Mouse (Mus musculus) forebrain, embryonic 12.5 days (tissue): Measurements from ENCODE around the gene Bysl. TPM values are rescaled to one million over a fixed set of nuclear protein-coding genes. Genes with fewer than 3 reads are reported as not detected.
"Not testable (repeated sequence)": the region's sequence is repeated elsewhere in the genome, so short reads cannot be mapped to it uniquely, and the experiment has no call there.

ENCODE experiments used
- ATAC-seq: fragments of 200-750 bp; cut with Nextera tagmentation; 2 replicates; pipeline ENCODE4 v1.8.0; 2017; ENCODE audit warnings: moderate TSS enrichment; ENCODE audit not compliant: low FRiP score
- H3K27ac ChIP-seq: fragments of 300-500 bp; sonication (generic); 2 replicates; pipeline ENCODE4 v1.5.1; 2016; ENCODE audit warnings: mild to moderate bottlenecking
- H3K27me3 ChIP-seq: fragments of 300-500 bp; sonication (generic); 2 replicates; pipeline ENCODE4 v1.6.1; 2016; ENCODE audit warnings: mild to moderate bottlenecking
- H3K36me3 ChIP-seq: fragments of 300-500 bp; sonication (generic); replicated peaks from 2 replicates; pipeline ENCODE4 v1.6.1; 2016; ENCODE audit warnings: mild to moderate bottlenecking
- H3K4me1 ChIP-seq: fragments of 300-500 bp; sonication (generic); 2 replicates; pipeline ENCODE4 v1.6.1; 2016
- H3K4me2 ChIP-seq: fragments of 300-500 bp; sonication (generic); 2 replicates; pipeline ENCODE4 v1.6.1; 2016; ENCODE audit warnings: mild to moderate bottlenecking, moderate library complexity
- H3K4me3 ChIP-seq: fragments of 300-500 bp; sonication (generic); replicated peaks from 2 replicates; pipeline ENCODE4 v1.5.1; 2016; ENCODE audit warnings: mild to moderate bottlenecking
- H3K9ac ChIP-seq: fragments of 300-500 bp; sonication (generic); 2 replicates; pipeline ENCODE4 v1.6.1; 2016; ENCODE audit warnings: mild to moderate bottlenecking
- H3K9me3 ChIP-seq: fragments of 300-500 bp; sonication (generic); 2 replicates; pipeline ENCODE4 v1.6.1; 2016
- WGBS: fragments of 180-500 bp; shearing (Covaris S2); methylation state at CpG from one replicate; pipeline ENCODE4 v1.1.7; 2016; 5-methylcytosine and 5-hydroxymethylcytosine counted together
- polyA plus RNA-seq: library from polyadenylated mRNA; unstranded; fragments of >200 nt; fragmentation: Nextera tagmentation; extraction: Ambion mirVana; gene quantifications from 2 replicates; pipeline ENCODE4 v1.2.1, GENCODE M21; 2016

Bysl gene
- polyA plus RNA-seq, result 32.7 and 33.7 TPM in 2 replicates

DNA sequence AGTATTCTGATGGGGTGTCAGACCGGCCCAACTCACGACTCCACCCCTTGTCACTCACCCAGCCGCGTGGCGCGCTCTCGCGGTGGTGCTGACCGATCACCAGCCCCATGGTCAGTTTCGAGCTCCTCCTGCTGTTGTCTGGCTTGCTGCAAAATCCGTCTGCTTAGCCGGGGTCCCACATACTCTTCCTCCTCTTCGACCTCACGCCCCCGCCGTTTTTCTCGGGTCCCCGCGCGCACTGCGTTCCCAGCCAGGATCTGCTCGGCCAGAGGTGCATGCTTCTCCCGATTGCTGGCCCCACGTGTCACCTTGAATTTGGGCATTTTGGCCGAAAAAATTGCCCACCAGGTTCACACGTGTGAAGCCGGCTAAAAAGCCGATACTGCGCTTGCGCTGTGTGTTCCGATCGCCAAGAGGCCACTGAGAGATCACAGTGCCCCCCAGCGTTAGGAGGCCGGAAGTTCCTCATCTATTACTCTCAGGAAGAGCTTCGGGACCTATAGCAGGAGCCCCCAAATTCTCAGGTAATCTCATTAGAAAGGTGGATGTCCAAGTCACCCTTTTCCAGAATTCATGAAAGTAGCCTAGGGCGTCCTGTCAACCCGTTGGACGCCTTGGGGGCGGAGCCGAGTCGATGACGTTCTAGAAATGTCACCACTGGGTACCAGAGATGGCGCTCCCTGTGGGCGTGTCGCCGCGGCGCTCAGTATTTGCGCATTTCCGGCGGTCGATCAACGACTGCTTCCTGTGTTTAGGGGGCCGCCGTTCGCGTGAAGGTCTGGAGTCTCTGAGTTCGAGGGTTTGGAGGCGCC, at the start of gene Bysl, which contains the start of the genes Med20 and Gm20517:
Gene Bysl (minus strand): TSS at position 644 of the 812 bp plus-strand sequence.
Gene Med20 (plus strand): TSS at position 734 of the 812 bp plus-strand sequence.
Gene Gm20517 (plus strand): TSS at position 741 of the 812 bp plus-strand sequence.
- Histone ChIP-seq H3K4me1 (peaks cover 21% of the 10 kb centered on the region), H3K9me3 (no peaks in the 10 kb centered on the region), H3K27me3 (no peaks in the 10 kb centered on the region), H3K9ac (peak within 1 kb of the TSS; percentile 77), H3K4me3 (peak within 1 kb of the TSS; percentile 83), H3K4me2 (peak within 1 kb of the TSS; percentile 93), H3K36me3 (peaks cover 34% of the 10 kb centered on the region), H3K27ac (peak within 1 kb of the TSS; percentile 65)
- under 1% methylated on average over 59 of the region's 59 CpGs for WGBS
- peak; percentile 97 for ATAC-seq

DNA sequence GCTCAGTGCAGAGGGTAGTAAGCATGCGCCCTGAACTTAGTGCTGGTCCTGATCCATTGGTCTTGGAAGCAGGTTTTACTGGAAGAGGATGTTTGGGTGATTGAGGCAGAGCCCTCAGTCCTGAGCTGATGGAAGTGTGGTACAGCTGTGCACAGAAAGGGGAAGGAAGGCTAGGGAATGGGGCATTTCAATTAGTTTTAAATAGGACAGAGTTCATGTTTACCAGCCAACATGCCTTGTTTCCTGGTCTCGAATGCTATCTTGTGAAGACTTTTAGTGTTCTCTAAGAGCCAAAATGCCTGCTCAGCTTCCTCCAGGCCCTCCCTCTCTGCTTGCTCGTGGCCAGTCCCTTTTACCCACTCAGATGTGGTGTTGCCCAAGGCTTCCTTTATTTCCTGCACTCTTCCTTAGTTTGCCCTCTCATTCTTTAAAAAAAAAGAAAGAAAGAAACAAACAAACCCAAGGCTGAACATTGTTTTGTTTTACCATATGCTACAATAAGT, 47.5 kb upstream of the Bysl start:
- H3K4me2 ChIP-seq, result no peak overlapping the region
- no peak overlapping the region for H3K27ac ChIP-seq
- no peaks in the 10 kb centered on the region for H3K9me3 ChIP-seq
- H3K4me3 ChIP-seq, result no peak overlapping the region
- 86% methylated on average over 3 of the region's 3 CpGs for WGBS
- no peak for ATAC-seq
- H3K4me1 ChIP-seq, result peaks cover 8% of the 10 kb centered on the region; the same call in 1 of the 2 replicates
- no peak overlapping the region for H3K9ac ChIP-seq
- peaks cover 5% of the 10 kb centered on the region for H3K36me3 ChIP-seq
- H3K27me3 ChIP-seq, result no peaks in the 10 kb centered on the region

DNA sequence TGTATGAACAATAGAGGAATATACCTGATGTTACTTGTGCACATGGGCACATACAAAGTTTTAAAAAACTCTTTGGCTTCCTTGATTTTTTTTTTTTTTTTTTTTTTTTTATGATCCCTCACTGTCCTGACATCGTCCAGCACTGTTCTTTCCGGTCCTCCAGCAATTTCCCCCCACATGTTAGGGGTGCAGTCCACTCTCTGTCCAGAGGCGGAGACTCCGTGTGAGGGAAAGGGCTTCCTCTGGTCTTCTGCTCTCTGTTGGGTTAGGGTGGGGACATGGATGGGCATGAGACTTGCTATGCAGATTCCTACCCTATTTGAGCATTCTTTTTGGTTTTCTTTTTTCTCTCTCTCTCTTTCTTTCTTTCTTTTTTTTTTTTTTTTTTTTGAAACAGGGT, 46.6 kb upstream of the Bysl start:
- 88% methylated on average over 4 of the region's 4 CpGs for WGBS
- H3K4me2 ChIP-seq, result no peak overlapping the region

DNA sequence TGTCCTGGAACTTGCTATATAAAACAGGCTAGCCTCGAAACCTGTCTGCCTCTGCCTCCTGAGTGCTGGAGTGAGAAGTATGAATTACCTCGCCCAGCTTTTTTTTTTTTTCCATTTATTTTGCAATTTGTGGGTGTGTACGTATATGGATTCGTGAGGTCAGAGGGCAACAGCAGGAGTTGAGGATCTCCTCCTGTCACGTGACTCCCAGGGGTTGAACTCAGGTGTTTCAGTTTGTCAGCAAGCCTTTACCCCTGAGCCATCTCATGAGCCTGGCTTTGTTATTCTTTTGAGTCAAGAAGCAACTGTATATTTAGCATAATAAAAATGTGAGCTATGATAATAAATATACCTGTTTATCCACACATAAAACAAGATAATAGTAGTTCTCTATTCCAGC, 44.4 kb upstream of the Bysl start:
- no peaks in the 10 kb centered on the region for H3K9me3 ChIP-seq
- no peak overlapping the region for H3K4me2 ChIP-seq
- H3K9ac ChIP-seq, result no peak overlapping the region
- peaks cover 14% of the 10 kb centered on the region for H3K4me1 ChIP-seq
- peaks cover 11% of the 10 kb centered on the region for H3K36me3 ChIP-seq
- no peak overlapping the region for H3K4me3 ChIP-seq
- no peak overlapping the region for H3K27ac ChIP-seq
- WGBS, result 88% methylated on average over 5 of the region's 5 CpGs
- ATAC-seq, result no peak
- H3K27me3 ChIP-seq, result no peaks in the 10 kb centered on the region

More for the DNA sequence above, 46.6 kb upstream of the Bysl start:
- no peak overlapping the region for H3K4me3 ChIP-seq
- peaks cover 8% of the 10 kb centered on the region for H3K36me3 ChIP-seq
- H3K9ac ChIP-seq, result no peak overlapping the region
- H3K4me1 ChIP-seq, result 0 out of 2 replicates have a peak, but pooled peaks cover 3% of the 10 kb centered on the region
- no peak for ATAC-seq
- no peaks in the 10 kb centered on the region for H3K9me3 ChIP-seq
- no peak overlapping the region for H3K27ac ChIP-seq
- no peaks in the 10 kb centered on the region for H3K27me3 ChIP-seq

DNA sequence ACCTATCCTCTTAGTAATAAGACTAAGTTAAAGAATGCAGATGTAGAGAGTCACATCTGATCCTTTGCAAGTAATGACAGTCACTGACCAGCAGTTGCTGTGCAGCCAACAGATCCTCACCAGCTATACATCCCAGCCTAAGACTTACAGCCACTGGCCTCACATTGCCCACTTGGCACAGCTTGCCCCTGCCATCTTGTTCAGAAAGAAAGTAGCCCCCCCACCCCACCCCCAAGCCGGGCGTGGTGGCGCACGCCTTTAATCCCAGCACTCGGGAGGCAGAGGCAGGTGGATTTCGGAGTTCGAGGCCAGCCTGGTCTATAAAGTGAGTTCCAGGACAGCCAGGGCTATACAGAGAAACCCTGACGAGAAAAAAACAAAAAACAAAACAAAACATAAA, 43.1 kb upstream of the Bysl start:
- not testable (repeated sequence) for ATAC-seq, H3K4me3 ChIP-seq, H3K4me2 ChIP-seq, H3K27me3 ChIP-seq, H3K27ac ChIP-seq, H3K9ac ChIP-seq, H3K9me3 ChIP-seq
- Histone ChIP-seq H3K4me1 (peaks cover 26% of the 10 kb centered on the region), H3K36me3 (peaks cover 15% of the 10 kb centered on the region)
- WGBS, result 93% methylated on average over 8 of the region's 8 CpGs

DNA sequence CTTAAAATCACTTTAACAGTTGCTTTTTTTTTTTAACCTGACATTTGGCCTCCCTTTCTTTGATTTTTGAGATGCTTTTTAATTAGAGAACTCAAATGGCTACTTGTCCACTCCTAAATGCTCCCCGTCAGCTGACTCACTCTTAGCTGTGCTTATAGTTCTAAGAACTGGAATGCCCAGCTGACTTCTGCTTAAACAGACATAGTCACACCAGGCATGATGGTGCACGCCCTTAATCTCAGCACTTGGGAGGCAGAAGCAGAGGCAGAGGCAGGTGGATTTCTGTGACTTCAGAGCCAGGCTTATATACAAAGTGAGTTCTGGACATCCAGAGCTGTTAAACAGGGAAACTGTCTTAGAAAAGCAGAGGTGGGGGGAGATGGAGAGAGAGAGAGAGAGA, 40.7 kb upstream of the Bysl start:
- Histone ChIP-seq H3K36me3 (peaks cover 15% of the 10 kb centered on the region), H3K27ac (no peak overlapping the region), H3K4me3 (no peak overlapping the region), H3K9ac (no peak overlapping the region), H3K4me2 (no peak overlapping the region), H3K4me1 (peaks cover 40% of the 10 kb centered on the region), H3K9me3 (no peaks in the 10 kb centered on the region), H3K27me3 (no peaks in the 10 kb centered on the region)
- ATAC-seq, result no peak
- 56% methylated on average over 2 of the region's 2 CpGs for WGBS

DNA sequence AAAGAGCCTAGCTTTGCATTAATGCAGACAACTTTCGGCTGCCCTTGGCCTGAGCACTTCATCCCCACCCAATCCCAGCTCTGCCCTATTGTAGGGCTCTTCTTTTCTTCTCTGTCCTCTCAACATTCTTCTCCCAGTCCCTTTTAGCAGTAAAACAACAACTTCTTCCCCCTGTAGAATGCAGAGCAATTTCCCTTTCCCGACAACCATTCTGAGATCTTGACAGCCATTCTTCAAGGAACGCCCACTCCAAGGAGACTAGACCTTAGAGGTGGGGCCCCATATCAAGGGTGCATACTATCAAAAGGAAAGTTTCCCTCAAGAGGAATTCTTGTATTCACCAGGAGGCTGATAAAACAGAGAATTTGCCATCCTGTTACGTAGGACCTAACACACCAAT, 37.7 kb upstream of the Bysl start:
- H3K9ac ChIP-seq, result no peak overlapping the region
- H3K4me1 ChIP-seq, result peaks cover 40% of the 10 kb centered on the region
- H3K4me2 ChIP-seq, result peak overlapping the region; percentile 17; the same call in 1 of the 2 replicates
- ATAC-seq, result no peak
- H3K9me3 ChIP-seq, result no peaks in the 10 kb centered on the region
- H3K36me3 ChIP-seq, result peaks cover 10% of the 10 kb centered on the region
- peak overlapping the region; percentile 56; the same call in 1 of the 2 replicates for H3K27ac ChIP-seq
- H3K4me3 ChIP-seq, result no peak overlapping the region
- 35% methylated on average over 4 of the region's 4 CpGs for WGBS
- H3K27me3 ChIP-seq, result no peaks in the 10 kb centered on the region

DNA sequence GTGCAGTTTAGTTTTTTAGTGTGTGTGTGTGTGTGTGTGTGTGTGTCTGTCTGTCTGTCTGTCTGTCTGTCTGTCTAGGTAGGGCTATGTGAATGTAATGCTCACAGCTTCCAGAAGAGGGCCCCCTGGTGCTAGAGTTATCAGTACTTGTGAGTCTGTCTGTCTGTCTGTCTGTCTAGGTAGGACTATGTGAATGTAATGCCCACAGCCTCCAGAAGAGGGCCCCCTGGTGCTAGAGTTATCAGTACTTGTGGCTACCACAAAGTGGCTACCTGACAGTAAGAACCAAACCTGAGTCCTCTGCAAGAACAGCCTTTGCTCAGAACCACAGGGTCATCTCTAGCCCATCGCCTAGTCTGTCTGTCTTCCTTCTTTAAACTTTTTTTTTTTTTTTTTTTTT, 35.4 kb upstream of the Bysl start:
- no peaks in the 10 kb centered on the region for H3K27me3 ChIP-seq
- H3K4me1 ChIP-seq, result peaks cover 30% of the 10 kb centered on the region
- no peak overlapping the region for H3K4me3 ChIP-seq
- H3K27ac ChIP-seq, result no peak overlapping the region
- WGBS, result 64% methylated on average over 1 of the region's 1 CpGs
- ATAC-seq, result no peak
- no peak overlapping the region for H3K4me2 ChIP-seq
- peaks cover 6% of the 10 kb centered on the region; the same call in 1 of the 2 replicates for H3K36me3 ChIP-seq
- H3K9ac ChIP-seq, result no peak overlapping the region
- H3K9me3 ChIP-seq, result no peaks in the 10 kb centered on the region

DNA sequence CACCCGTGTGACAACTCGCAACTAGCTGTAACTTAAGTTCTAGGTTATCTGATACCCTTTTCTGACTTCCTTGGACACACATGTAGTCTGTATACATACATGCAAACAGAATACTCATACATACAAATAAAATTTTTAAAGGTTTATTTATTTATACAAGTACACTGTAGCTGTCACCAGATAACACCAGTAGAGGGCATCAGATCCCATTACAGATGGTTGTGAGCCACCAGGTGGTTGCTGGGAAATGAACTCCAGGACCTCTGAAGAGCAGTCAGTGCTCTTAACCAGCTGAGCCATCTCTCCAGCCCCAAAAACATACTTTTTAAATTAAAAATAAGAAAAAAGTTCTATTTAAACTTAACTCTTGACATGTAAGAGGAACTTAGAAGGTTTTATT, 31.7 kb upstream of the Bysl start:
- Histone ChIP-seq H3K4me2 (no peak overlapping the region), H3K4me1 (peaks cover 8% of the 10 kb centered on the region), H3K9ac (no peak overlapping the region), H3K4me3 (no peak overlapping the region), H3K36me3 (no peaks in the 10 kb centered on the region), H3K27ac (no peak overlapping the region), H3K27me3 (no peaks in the 10 kb centered on the region), H3K9me3 (no peaks in the 10 kb centered on the region)
- no peak for ATAC-seq
- WGBS, result 77% methylated on average over 2 of the region's 2 CpGs

DNA sequence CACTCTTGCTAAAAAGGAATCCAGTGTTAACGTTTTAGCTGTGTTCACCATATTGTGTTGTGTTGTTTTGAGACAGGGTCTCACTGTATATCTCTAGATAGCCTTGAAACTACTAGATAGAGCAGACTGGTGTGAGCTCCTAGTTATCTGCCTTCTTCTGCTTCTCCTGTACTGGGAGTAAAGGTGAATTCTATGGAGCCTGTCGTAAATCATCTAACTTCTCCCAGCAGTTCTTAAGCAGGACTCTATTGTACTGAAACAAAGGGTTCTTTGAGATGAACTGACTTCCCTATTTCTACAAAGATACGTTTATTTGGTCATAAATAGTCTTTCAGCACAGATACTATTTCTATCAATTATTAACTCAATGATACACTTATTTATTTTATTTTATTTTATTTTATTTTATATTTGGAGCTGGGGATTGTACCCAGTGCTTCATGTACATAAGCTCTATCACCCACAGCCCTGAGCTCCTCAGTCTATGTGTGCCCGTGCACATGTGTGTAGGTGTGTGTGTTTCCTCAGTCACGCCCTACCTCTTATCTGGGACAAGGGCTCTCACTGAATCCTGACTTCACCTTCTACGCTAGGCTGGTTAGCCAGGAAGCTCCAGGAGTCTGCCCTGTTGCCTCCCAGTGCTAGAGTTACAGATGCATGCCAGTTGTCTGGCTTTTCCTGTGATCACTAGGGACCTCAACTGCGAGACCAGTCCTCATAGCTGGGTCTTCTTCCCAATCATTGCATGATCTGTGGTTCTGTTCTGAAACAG, 22.9 kb upstream of the Bysl start:
- ATAC-seq, result no peak
- 79% methylated on average over 7 of the region's 7 CpGs for WGBS
- Histone ChIP-seq H3K9ac (no peak overlapping the region), H3K4me1 (peaks cover 32% of the 10 kb centered on the region), H3K27ac (no peak overlapping the region), H3K4me2 (no peak overlapping the region), H3K36me3 (peaks cover 4% of the 10 kb centered on the region; the same call in 1 of the 2 replicates), H3K9me3 (no peaks in the 10 kb centered on the region), H3K4me3 (no peak overlapping the region), H3K27me3 (no peaks in the 10 kb centered on the region)

DNA sequence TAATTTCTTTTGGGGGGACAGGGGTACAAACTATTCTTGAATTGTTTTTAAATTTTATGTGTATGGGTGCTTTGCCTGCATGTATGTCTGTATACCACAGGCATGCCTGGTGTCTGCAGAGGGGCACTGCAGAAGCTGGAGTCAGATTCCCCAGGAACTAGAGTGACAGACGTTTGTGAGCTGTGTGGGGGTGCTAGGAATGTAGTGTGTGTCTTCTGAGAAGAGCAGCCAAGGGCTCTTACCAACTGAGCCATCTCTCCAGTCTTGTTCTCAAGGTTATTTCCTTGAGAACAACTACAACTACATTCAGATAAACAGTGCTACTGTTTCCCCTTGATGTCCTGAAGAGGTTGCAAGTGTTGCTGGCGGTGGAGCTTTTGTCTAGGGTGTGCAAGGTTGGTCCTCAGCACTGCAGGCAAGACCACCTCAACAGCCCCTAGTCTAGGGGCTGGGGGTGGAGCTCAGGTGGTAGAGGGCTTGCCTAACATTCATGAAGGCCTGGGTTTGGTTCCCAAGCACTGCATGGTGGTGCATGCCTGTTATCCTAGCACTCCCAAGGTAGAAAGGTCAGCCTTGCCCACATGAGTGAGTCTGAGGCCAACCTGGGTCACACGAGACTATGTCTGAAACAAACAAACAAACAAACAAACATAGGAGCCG, 21.0 kb upstream of the Bysl start:
- no peaks in the 10 kb centered on the region for H3K27me3 ChIP-seq
- H3K4me1 ChIP-seq, result peaks cover 38% of the 10 kb centered on the region
- WGBS, result 69% methylated on average over 4 of the region's 4 CpGs
- peak overlapping the region; percentile 27 for H3K4me2 ChIP-seq
- no peaks in the 10 kb centered on the region for H3K9me3 ChIP-seq
- no peak for ATAC-seq
- peaks cover 4% of the 10 kb centered on the region; the same call in 1 of the 2 replicates for H3K36me3 ChIP-seq
- H3K9ac ChIP-seq, result no peak overlapping the region
- H3K27ac ChIP-seq, result no peak overlapping the region
- 0 out of 2 replicates have a peak overlapping the region, but pooled peaks have one; percentile 7 for H3K4me3 ChIP-seq

DNA sequence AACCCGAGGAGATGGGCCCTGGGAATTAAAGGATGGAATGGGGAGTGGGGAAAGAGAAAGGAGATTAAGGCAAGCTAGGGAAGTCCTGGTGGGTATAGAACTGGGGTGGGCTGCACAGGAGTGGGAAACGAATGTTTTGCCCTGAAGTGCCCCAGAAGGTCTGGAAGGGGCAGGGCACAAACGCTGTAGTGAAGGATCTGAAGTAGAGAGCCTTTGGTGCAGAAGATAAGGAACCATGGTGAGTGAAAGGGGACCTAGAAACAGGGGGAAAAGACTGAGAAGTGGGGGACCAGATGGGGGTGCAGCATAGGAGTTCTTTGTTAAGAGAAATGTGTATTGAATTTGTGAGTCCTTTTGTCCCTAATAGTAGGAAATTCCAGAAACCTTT, 19.4 kb upstream of the Bysl start, which contains the start of gene Usp49:
Gene Usp49 (plus strand): TSS at position 13 of the 388 bp plus-strand sequence.
- H3K27ac ChIP-seq, result peak within 1 kb of the TSS; percentile 95
- WGBS, result 0% methylated on average over 3 of the region's 3 CpGs
- peaks cover 4% of the 10 kb centered on the region; the same call in 1 of the 2 replicates for H3K36me3 ChIP-seq
- peak within 1 kb of the TSS; percentile 87 for H3K9ac ChIP-seq
- ATAC-seq, result no peak
- no peaks in the 10 kb centered on the region for H3K27me3 ChIP-seq
- H3K9me3 ChIP-seq, result no peaks in the 10 kb centered on the region
- H3K4me3 ChIP-seq, result peak within 1 kb of the TSS; percentile 70
- H3K4me2 ChIP-seq, result peak within 1 kb of the TSS; percentile 90
- peaks cover 38% of the 10 kb centered on the region for H3K4me1 ChIP-seq
